Mouse (Mus musculus): ENCODE measurements around the gene Prkar2b. TPM values are rescaled to one million over a fixed set of nuclear protein-coding genes. Genes with fewer than 3 reads are reported as not detected.

Gene Prkar2b
- polyA plus RNA-seq, 1 experiment from 2014 or later, result 31.1 TPM

GRCm38 (mm10) chr12:31997328-31997878, 63.7 kb downstream of the Prkar2b start:
- Histone ChIP-seq H3K4me1 (no peaks in the 10 kb centered on the region), H3K36me3 (replicated peaks) (no peaks in the 10 kb centered on the region), H3K27ac (no peak overlapping the region), H3K27me3 (ENCODE audit: poor library complexity, severe bottlenecking) (no peaks in the 10 kb centered on the region), H3K9me3 (no peaks in the 10 kb centered on the region), H3K4me3 (no peak overlapping the region)
- DNase-seq (ENCODE audit: extremely low spot score, low spot score), result no peak
- 86% methylated on average over 3 of the region's 3 CpGs for WGBS

GRCm38 (mm10) chr12:31996877-31997276, 64.2 kb downstream of the Prkar2b start:
- Histone ChIP-seq H3K4me1 (no peaks in the 10 kb centered on the region), H3K27me3 (ENCODE audit: poor library complexity, severe bottlenecking) (no peaks in the 10 kb centered on the region), H3K9me3 (no peaks in the 10 kb centered on the region), H3K27ac (no peak overlapping the region), H3K36me3 (replicated peaks) (no peaks in the 10 kb centered on the region), H3K4me3 (no peak overlapping the region)
- 90% methylated on average over 5 of the region's 5 CpGs for WGBS
- DNase-seq (ENCODE audit: extremely low spot score, low spot score), result no peak

- no peak overlapping the region for H3K4me3 ChIP-seq
- no peak overlapping the region for H3K27ac ChIP-seq
- 93% methylated on average over 4 of the region's 4 CpGs for WGBS
- H3K27me3 ChIP-seq (ENCODE audit: poor library complexity, severe bottlenecking), result no peaks in the 10 kb centered on the region
- no peak for DNase-seq (ENCODE audit: extremely low spot score, low spot score)
- no peaks in the 10 kb centered on the region for H3K4me1 ChIP-seq
- H3K36me3 ChIP-seq (replicated peaks), result peaks cover 4% of the 10 kb centered on the region; the same call in 1 of the 2 replicates
- no peaks in the 10 kb centered on the region for H3K9me3 ChIP-seq
Measured at GRCm38 (mm10) chr12:31990575-31990974, 70.5 kb downstream of the Prkar2b start.

- H3K9me3 ChIP-seq, result no peaks in the 10 kb centered on the region
- DNase-seq (ENCODE audit: extremely low spot score, low spot score), result no peak
- H3K27me3 ChIP-seq (ENCODE audit: poor library complexity, severe bottlenecking), result no peaks in the 10 kb centered on the region
- H3K4me1 ChIP-seq, result peaks cover 1% of the 10 kb centered on the region
- H3K36me3 ChIP-seq (replicated peaks), result peaks cover 4% of the 10 kb centered on the region; the same call in 1 of the 2 replicates
- no peak overlapping the region for H3K4me3 ChIP-seq
- no peak overlapping the region for H3K27ac ChIP-seq
Measured at GRCm38 (mm10) chr12:31989726-31990125, 71.4 kb downstream of the Prkar2b start.

- no peaks in the 10 kb centered on the region for H3K27me3 ChIP-seq (ENCODE audit: poor library complexity, severe bottlenecking)
- H3K4me3 ChIP-seq, result no peak overlapping the region
- WGBS, result 92% methylated on average over 2 of the region's 2 CpGs
- H3K9me3 ChIP-seq, result no peaks in the 10 kb centered on the region
- peaks cover 4% of the 10 kb centered on the region; the same call in 1 of the 2 replicates for H3K36me3 ChIP-seq (replicated peaks)
- H3K27ac ChIP-seq, result no peak overlapping the region
- H3K4me1 ChIP-seq, result peaks cover 10% of the 10 kb centered on the region
- DNase-seq (ENCODE audit: extremely low spot score, low spot score), result no peak
Measured at GRCm38 (mm10) chr12:31986463-31986862, 74.6 kb downstream of the Prkar2b start.

- H3K9me3 ChIP-seq, result no peaks in the 10 kb centered on the region
- peaks cover 10% of the 10 kb centered on the region for H3K4me1 ChIP-seq
- H3K4me3 ChIP-seq, result no peak overlapping the region
- 88% methylated on average over 6 of the region's 6 CpGs for WGBS
- no peak overlapping the region for H3K27ac ChIP-seq
- H3K36me3 ChIP-seq (replicated peaks), result peaks cover 4% of the 10 kb centered on the region; the same call in 1 of the 2 replicates
- DNase-seq (ENCODE audit: extremely low spot score, low spot score), result no peak
- H3K27me3 ChIP-seq (ENCODE audit: poor library complexity, severe bottlenecking), result no peaks in the 10 kb centered on the region
Measured at GRCm38 (mm10) chr12:31985738-31986137, 75.4 kb downstream of the Prkar2b start.

- Histone ChIP-seq H3K9me3 (no peaks in the 10 kb centered on the region), H3K27ac (no peak overlapping the region), H3K27me3 (ENCODE audit: poor library complexity, severe bottlenecking) (no peaks in the 10 kb centered on the region), H3K4me1 (peaks cover 10% of the 10 kb centered on the region), H3K4me3 (no peak overlapping the region), H3K36me3 (replicated peaks) (peaks cover 4% of the 10 kb centered on the region; the same call in 1 of the 2 replicates)
- DNase-seq (ENCODE audit: extremely low spot score, low spot score), result no peak
- WGBS, result 75% methylated on average over 12 of the region's 12 CpGs
Measured at GRCm38 (mm10) chr12:31984664-31985063, 76.4 kb downstream of the Prkar2b start.

- Histone ChIP-seq H3K27ac (no peak overlapping the region), H3K36me3 (replicated peaks) (peaks cover 4% of the 10 kb centered on the region; the same call in 1 of the 2 replicates), H3K4me3 (no peak overlapping the region), H3K27me3 (ENCODE audit: poor library complexity, severe bottlenecking) (no peaks in the 10 kb centered on the region), H3K9me3 (no peaks in the 10 kb centered on the region), H3K4me1 (peaks cover 10% of the 10 kb centered on the region)
- WGBS, result 68% methylated on average over 2 of the region's 2 CpGs
- DNase-seq (ENCODE audit: extremely low spot score, low spot score), result no peak
Measured at GRCm38 (mm10) chr12:31984206-31984605, 76.9 kb downstream of the Prkar2b start.

GRCm38 (mm10) chr12:31983769-31984168, 77.3 kb downstream of the Prkar2b start:
- Histone ChIP-seq H3K9me3 (no peaks in the 10 kb centered on the region), H3K36me3 (replicated peaks) (peaks cover 4% of the 10 kb centered on the region; the same call in 1 of the 2 replicates), H3K4me3 (no peak overlapping the region), H3K4me1 (peaks cover 10% of the 10 kb centered on the region), H3K27me3 (ENCODE audit: poor library complexity, severe bottlenecking) (no peaks in the 10 kb centered on the region), H3K27ac (no peak overlapping the region)
- WGBS, result 86% methylated on average over 6 of the region's 6 CpGs
- no peak for DNase-seq (ENCODE audit: extremely low spot score, low spot score)

GRCm38 (mm10) chr12:31983238-31983637, 77.9 kb downstream of the Prkar2b start:
- 66% methylated on average over 7 of the region's 7 CpGs for WGBS
- Histone ChIP-seq H3K27ac (no peak overlapping the region), H3K4me3 (no peak overlapping the region), H3K9me3 (no peaks in the 10 kb centered on the region), H3K36me3 (replicated peaks) (peaks cover 4% of the 10 kb centered on the region; the same call in 1 of the 2 replicates), H3K27me3 (ENCODE audit: poor library complexity, severe bottlenecking) (no peaks in the 10 kb centered on the region), H3K4me1 (peaks cover 10% of the 10 kb centered on the region)
- DNase-seq (ENCODE audit: extremely low spot score, low spot score), result no peak

- Histone ChIP-seq H3K9me3 (no peaks in the 10 kb centered on the region), H3K36me3 (replicated peaks) (no peaks in the 10 kb centered on the region), H3K4me3 (no peak overlapping the region), H3K4me1 (peaks cover 4% of the 10 kb centered on the region), H3K27me3 (ENCODE audit: poor library complexity, severe bottlenecking) (no peaks in the 10 kb centered on the region), H3K27ac (no peak overlapping the region)
- no peak for DNase-seq (ENCODE audit: extremely low spot score, low spot score)
- WGBS, result 81% methylated on average over 12 of the region's 12 CpGs
Measured at GRCm38 (mm10) chr12:31977613-31978195, 83.4 kb downstream of the Prkar2b start.

- Histone ChIP-seq H3K27me3 (ENCODE audit: poor library complexity, severe bottlenecking) (no peaks in the 10 kb centered on the region), H3K27ac (no peak overlapping the region), H3K9me3 (no peaks in the 10 kb centered on the region), H3K36me3 (replicated peaks) (no peaks in the 10 kb centered on the region), H3K4me3 (no peak overlapping the region), H3K4me1 (peaks cover 4% of the 10 kb centered on the region)
- no peak for DNase-seq (ENCODE audit: extremely low spot score, low spot score)
- WGBS, result 52% methylated on average over 7 of the region's 7 CpGs
Measured at GRCm38 (mm10) chr12:31976544-31976943, 84.6 kb downstream of the Prkar2b start.

- WGBS, result 75% methylated on average over 13 of the region's 13 CpGs
- H3K27me3 ChIP-seq (ENCODE audit: poor library complexity, severe bottlenecking), result no peaks in the 10 kb centered on the region
- no peak overlapping the region for H3K4me3 ChIP-seq
- no peaks in the 10 kb centered on the region for H3K36me3 ChIP-seq (replicated peaks)
- no peak overlapping the region for H3K27ac ChIP-seq
- peaks cover 4% of the 10 kb centered on the region for H3K4me1 ChIP-seq
- H3K9me3 ChIP-seq, result no peaks in the 10 kb centered on the region
- no peak for DNase-seq (ENCODE audit: extremely low spot score, low spot score)
Measured at GRCm38 (mm10) chr12:31973473-31974172, 87.5 kb downstream of the Prkar2b start.
